Mouse (Mus musculus): ENCODE data around the gene 4930480E11Rik.
"Not testable (repeated sequence)": the region's sequence is repeated elsewhere in the genome, so short reads cannot be mapped to it uniquely, and the experiment has no call there.

Gene 4930480E11Rik

GRCm38 (mm10) chrX:78369343-78369742, at the start of gene 4930480E11Rik:
Gene 4930480E11Rik, plus strand, starts transcription at chrX:78369643.
- no peak for DNase-seq (ENCODE audit: low read depth, low spot score)

DNA sequence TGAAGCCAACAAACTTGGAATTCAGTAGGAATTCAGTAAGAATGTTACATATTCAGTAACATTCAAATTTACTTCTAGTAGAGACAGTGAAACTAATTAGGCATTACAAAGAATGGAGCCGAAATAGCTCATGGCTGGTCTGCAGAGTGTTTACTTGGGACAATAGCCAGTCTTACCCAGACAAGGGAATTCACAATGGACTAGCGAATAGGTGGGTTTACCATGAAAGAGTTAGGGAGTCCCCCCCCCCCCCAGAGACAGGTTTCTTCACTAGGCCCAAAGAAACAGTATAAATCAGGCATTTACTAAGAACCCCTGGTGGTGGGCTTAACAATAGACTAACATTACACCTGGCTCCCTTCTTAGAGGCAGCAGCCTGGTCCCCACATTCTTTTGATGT, 33.9 kb downstream of the 4930480E11Rik start:
- DNase-seq (ENCODE audit: low read depth, low spot score): not testable (repeated sequence)
